ENCODE assay signal across 14 mouse cellular contexts in genomic region chr4:126113243-126113642, GRCm38 (mm10). TPM values are rescaled to one million over a fixed set of nuclear protein-coding genes. Genes with fewer than 3 reads are reported as not detected.
DNase-seq lines count a peak whose midpoint lies in the region; ATAC-seq and TF ChIP-seq lines count a peak whose summit lies in the region.
"Had no signal": no experiment of that assay in that cellular context is flagged by ENCODE, and none has a peak within 500 bp of the region (broad histone marks: within the 10 kb centered on the region; RNA-seq: fewer than 3 reads in every experiment).

No protein-coding gene starts in this region.

- no peak overlapping the region for H3K4me3 ChIP-seq in heart, embryonic 12.5 days
- H3K4me3 ChIP-seq in liver, embryonic 16.5 days (ENCODE audit: low read depth, low read length), result no peak overlapping the region
- H3K4me3 ChIP-seq in liver, postnatal 0 days (ENCODE audit: low read depth, low read length), result no peak overlapping the region
- H3K4me3 ChIP-seq: hindbrain, embryonic 12.5 days; kidney, embryonic 15.5 days; limb, embryonic 12.5 days had no signal

- no peak for TF ChIP-seq EP300 in liver, postnatal 0 days (IDR thresholded peaks at IDR 0.05; ENCODE audit: low read depth)

- WGBS in heart, embryonic 12.5 days, result 82% methylated on average over 4 of the region's 4 CpGs
- 66% methylated on average over 4 of the region's 4 CpGs for WGBS in liver, embryonic 16.5 days (ENCODE audit: insufficient replicate concordance)
- 71% methylated on average over 4 of the region's 4 CpGs for WGBS in liver, postnatal 0 days (ENCODE audit: insufficient replicate concordance)

- no peak overlapping the region for H3K9ac ChIP-seq in heart, embryonic 12.5 days
- H3K9ac ChIP-seq in liver, embryonic 16.5 days (ENCODE audit: low read depth, low read length), result no peak overlapping the region
- no peak overlapping the region for H3K9ac ChIP-seq in liver, postnatal 0 days (replicated peaks)
- H3K9ac ChIP-seq: forebrain, postnatal 0 days; hindbrain, embryonic 12.5 days; kidney, embryonic 15.5 days; limb, embryonic 12.5 days had no signal

- peaks cover 6% of the 10 kb centered on the region; the same call in 1 of the 2 replicates for H3K36me3 ChIP-seq in heart, embryonic 12.5 days
- H3K36me3 ChIP-seq in liver, embryonic 16.5 days (ENCODE audit: control insufficient read depth, insufficient read depth), result no peaks in the 10 kb centered on the region
- H3K36me3 ChIP-seq in liver, postnatal 0 days (replicated peaks; ENCODE audit: insufficient read depth, low read length), result peaks cover 2% of the 10 kb centered on the region; the same call in 1 of the 2 replicates

- no peaks in the 10 kb centered on the region for H3K27me3 ChIP-seq in heart, embryonic 12.5 days (replicated peaks)
- no peaks in the 10 kb centered on the region for H3K27me3 ChIP-seq in liver, embryonic 16.5 days (ENCODE audit: control insufficient read depth, insufficient read depth, low read depth, low read length)
- no peaks in the 10 kb centered on the region for H3K27me3 ChIP-seq in liver, postnatal 0 days (ENCODE audit: insufficient read depth, low read length)
- H3K27me3 ChIP-seq: hindbrain, embryonic 12.5 days; kidney, embryonic 15.5 days; limb, embryonic 12.5 days had no signal

- no peaks in the 10 kb centered on the region for H3K9me3 ChIP-seq in heart, embryonic 12.5 days (replicated peaks)
- H3K9me3 ChIP-seq in liver, embryonic 16.5 days (replicated peaks; ENCODE audit: control insufficient read depth, low read length), result no peaks in the 10 kb centered on the region
- H3K9me3 ChIP-seq in liver, postnatal 0 days (ENCODE audit: low read length), result no peaks in the 10 kb centered on the region
- H3K9me3 ChIP-seq: hindbrain, embryonic 12.5 days; kidney, embryonic 15.5 days; limb, embryonic 12.5 days had no signal

- H3K4me1 ChIP-seq in heart, embryonic 12.5 days (replicated peaks), result peaks cover 68% of the 10 kb centered on the region
- peaks cover 37% of the 10 kb centered on the region for H3K4me1 ChIP-seq in liver, embryonic 16.5 days (ENCODE audit: control insufficient read depth, low read depth, low read length)
- peaks cover 47% of the 10 kb centered on the region for H3K4me1 ChIP-seq in liver, postnatal 0 days (ENCODE audit: insufficient read depth)

- no peak overlapping the region for H3K27ac ChIP-seq in heart, embryonic 12.5 days (ENCODE audit: poor library complexity, severe bottlenecking)
- no peak overlapping the region for H3K27ac ChIP-seq in liver, embryonic 16.5 days (ENCODE audit: low read length)
- 0 out of 2 replicates have a peak overlapping the region, but pooled peaks have one; percentile 16 for H3K27ac ChIP-seq in liver, postnatal 0 days (ENCODE audit: low read depth)
- H3K27ac ChIP-seq: hindbrain, embryonic 12.5 days; limb, embryonic 12.5 days had no signal

- TF ChIP-seq CTCF in liver, postnatal 0 days (IDR thresholded peaks at IDR 0.05; ENCODE audit: low read depth), result no peak

- no peak overlapping the region for H3K4me2 ChIP-seq in heart, embryonic 12.5 days
- H3K4me2 ChIP-seq in liver, embryonic 16.5 days (ENCODE audit: low read depth, low read length), result no peak overlapping the region
- no peak overlapping the region for H3K4me2 ChIP-seq in liver, postnatal 0 days (ENCODE audit: low read depth, low read length)
- H3K4me2 ChIP-seq: heart, embryonic 11.5 days; hindbrain, embryonic 12.5 days; kidney, embryonic 15.5 days; limb, embryonic 12.5 days; midbrain, embryonic 11.5 days had no signal

- peak; percentile 94 for DNase-seq in heart, adult 11 months
- DNase-seq in liver, result no peak
- DNase-seq in cerebellum, adult 9-10 months, result peak; percentile 82
- DNase-seq in liver, postnatal 0 days, result no peak
- no peak for DNase-seq in right cerebral cortex, postnatal 4 days
- DNase-seq in frontal cortex, postnatal 10 days (ENCODE audit: low spot score in 2 of 2), result no peak
- DNase-seq: forebrain, postnatal 0 days had no signal

- ATAC-seq in heart, embryonic 12.5 days (ENCODE audit: insufficient number of reproducible peaks, low FRiP score), result no peak
- peak; percentile 19; the same call in 1 of the 2 replicates for ATAC-seq in liver, embryonic 16.5 days (ENCODE audit: low read depth)
- no peak for ATAC-seq in liver, postnatal 0 days
- ATAC-seq: forebrain, postnatal 0 days had no signal

RNA-seq across cellular contexts. Expression of gene Stk40, which starts 9.5 kb away (rescaled TPM):
- 35.0 and 35.2 TPM in 2 replicates for polyA plus RNA-seq in heart, embryonic 12.5 days (2016; fragmentation: Nextera tagmentation; extraction: Ambion mirVana)
- polyA plus RNA-seq in liver, embryonic 16.5 days (2015; fragmentation: Nextera tagmentation; extraction: Ambion mirVana), result 12.7 and 12.9 TPM in 2 replicates
- 11.3 and 12.1 TPM in 2 replicates for polyA plus RNA-seq in liver, postnatal 0 days (2015; fragmentation: Nextera tagmentation; extraction: Ambion mirVana)

RNA-seq across cellular contexts. Expression of gene Lsm10, which starts 16.8 kb away (rescaled TPM):
- 36.3 and 41.2 TPM in 2 replicates for polyA plus RNA-seq in heart, embryonic 12.5 days (2016; fragmentation: Nextera tagmentation; extraction: Ambion mirVana)
- 23.3 and 25.3 TPM in 2 replicates for polyA plus RNA-seq in liver, embryonic 16.5 days (2015; fragmentation: Nextera tagmentation; extraction: Ambion mirVana)
- polyA plus RNA-seq in liver, postnatal 0 days (2015; fragmentation: Nextera tagmentation; extraction: Ambion mirVana), result 24.7 and 27.7 TPM in 2 replicates

RNA-seq across cellular contexts. Expression of gene Eva1b, which starts 34.3 kb away (rescaled TPM):
- 30.6 and 31.2 TPM in 2 replicates for polyA plus RNA-seq in heart, embryonic 12.5 days (2016; fragmentation: Nextera tagmentation; extraction: Ambion mirVana)
- polyA plus RNA-seq in liver, embryonic 16.5 days (2015; fragmentation: Nextera tagmentation; extraction: Ambion mirVana), result 11.6 and 13.0 TPM in 2 replicates
- 17.1 and 17.7 TPM in 2 replicates for polyA plus RNA-seq in liver, postnatal 0 days (2015; fragmentation: Nextera tagmentation; extraction: Ambion mirVana)

RNA-seq across cellular contexts. Expression of gene Sh3d21, which starts 50.0 kb away (rescaled TPM):
- polyA plus RNA-seq in heart, embryonic 12.5 days (2016; fragmentation: Nextera tagmentation; extraction: Ambion mirVana), result 2.7 and 3.6 TPM in 2 replicates
- polyA plus RNA-seq in liver, embryonic 16.5 days (2015; fragmentation: Nextera tagmentation; extraction: Ambion mirVana), result 1.1 and 1.4 TPM in 2 replicates
- 2.4 and 2.7 TPM in 2 replicates for polyA plus RNA-seq in liver, postnatal 0 days (2015; fragmentation: Nextera tagmentation; extraction: Ambion mirVana)

RNA-seq across cellular contexts. Expression of gene Oscp1, which starts 54.9 kb away (rescaled TPM):
- 5.9 and 7.7 TPM in 2 replicates for polyA plus RNA-seq in heart, embryonic 12.5 days (2016; fragmentation: Nextera tagmentation; extraction: Ambion mirVana)
- 1.4 TPM in 2 replicates for polyA plus RNA-seq in liver, embryonic 16.5 days (2015; fragmentation: Nextera tagmentation; extraction: Ambion mirVana)
- polyA plus RNA-seq in liver, postnatal 0 days (2015; fragmentation: Nextera tagmentation; extraction: Ambion mirVana), result 0.90 and 1.5 TPM in 2 replicates

Comparison
In these comparisons a context has a peak if more than half of its experiments do, and no peak if none do; other contexts are left out.
1. DNase-seq: peak in heart, adult 11 months (single experiment) and cerebellum, adult 9-10 months (single experiment); none in liver (single experiment), liver, postnatal 0 days (single experiment), right cerebral cortex, postnatal 4 days (single experiment) and frontal cortex, postnatal 10 days (0 of 2).